Mouse (Mus musculus) brain, embryonic 14.5 days (tissue): ENCODE measurements around the gene Adgra3.

ENCODE experiments used
- CTCF ChIP-seq: fragments of 200-500 bp; IDR thresholded peaks from 2 replicates; pipeline ENCODE4 v1.5.1; 2012; ENCODE audit warnings: inconsistent platforms, mild to moderate bottlenecking, moderate library complexity, borderline replicate concordance; ENCODE audit not compliant: insufficient read depth, insufficient read length; ENCODE audit errors: extremely low read depth
- POLR2A ChIP-seq: fragments of 200-500 bp; IDR thresholded peaks from 2 replicates; pipeline ENCODE4 v1.6.1; 2012; ENCODE audit warnings: mild to moderate bottlenecking, inconsistent platforms, borderline replicate concordance; ENCODE audit not compliant: poor library complexity, insufficient read depth, insufficient read length, severe bottlenecking; ENCODE audit errors: extremely low read depth

GRCm38 (mm10) chr5:50048960-50049359, 9.8 kb downstream of the Adgra3 start:
- TF ChIP-seq CTCF = no peak
- TF ChIP-seq POLR2A = no peak
